In genomic region chr7:98839312-98839711, GRCm38 (mm10) we compare ENCODE assay signal across 9 mouse cellular contexts. TPM values are rescaled to one million over a fixed set of nuclear protein-coding genes. Genes with fewer than 3 reads are reported as not detected.
A peak's percentile ranks its signal among the peaks of the same experiment; 100 is the strongest.
DNase-seq lines count a peak whose midpoint lies in the region; ATAC-seq and TF ChIP-seq lines count a peak whose summit lies in the region.
"Had no signal": no experiment of that assay in that cellular context is flagged by ENCODE, and none has a peak within 500 bp of the region (broad histone marks: within the 10 kb centered on the region; RNA-seq: fewer than 3 reads in every experiment).

No protein-coding gene starts in this region.

- no peak overlapping the region for H3K27ac ChIP-seq in kidney, embryonic 16.5 days (ENCODE audit: low read length)
- H3K27ac ChIP-seq in embryonic fibroblast, embryonic 13.5 days (ENCODE audit: insufficient read depth, low read length), result no peak overlapping the region
- peak overlapping the region; percentile 81 for H3K27ac ChIP-seq in limb, embryonic 10.5 days
- no peak overlapping the region for H3K27ac ChIP-seq in neural tube, embryonic 13.5 days (replicated peaks)

- peaks cover 73% of the 10 kb centered on the region for H3K4me1 ChIP-seq in kidney, embryonic 16.5 days (ENCODE audit: insufficient read depth, low read length)
- no peaks in the 10 kb centered on the region for H3K4me1 ChIP-seq in embryonic fibroblast, embryonic 13.5 days (ENCODE audit: control insufficient read depth, insufficient read depth, low read length)
- peaks cover 100% of the 10 kb centered on the region for H3K4me1 ChIP-seq in limb, embryonic 10.5 days
- peaks cover 70% of the 10 kb centered on the region for H3K4me1 ChIP-seq in neural tube, embryonic 13.5 days (replicated peaks)

- no peaks in the 10 kb centered on the region for H3K9me3 ChIP-seq in kidney, embryonic 16.5 days (ENCODE audit: low read length)
- H3K9me3 ChIP-seq in limb, embryonic 10.5 days (replicated peaks), result no peaks in the 10 kb centered on the region
- no peaks in the 10 kb centered on the region for H3K9me3 ChIP-seq in neural tube, embryonic 13.5 days

- 5% methylated on average over 12 of the region's 12 CpGs for WGBS in kidney, embryonic 16.5 days
- WGBS in limb, embryonic 10.5 days, result 1% methylated on average over 12 of the region's 12 CpGs
- 2% methylated on average over 12 of the region's 12 CpGs for WGBS in neural tube, embryonic 13.5 days

- H3K27me3 ChIP-seq in kidney, embryonic 16.5 days (ENCODE audit: insufficient read depth, low read length), result peaks cover 60% of the 10 kb centered on the region
- H3K27me3 ChIP-seq in limb, embryonic 10.5 days (ENCODE audit: low read depth, poor library complexity, severe bottlenecking), result peaks cover 100% of the 10 kb centered on the region
- peaks cover 85% of the 10 kb centered on the region for H3K27me3 ChIP-seq in neural tube, embryonic 13.5 days

- H3K36me3 ChIP-seq in kidney, embryonic 16.5 days (ENCODE audit: insufficient read depth, low read length), result no peaks in the 10 kb centered on the region
- H3K36me3 ChIP-seq in limb, embryonic 10.5 days, result no peaks in the 10 kb centered on the region
- H3K36me3 ChIP-seq in neural tube, embryonic 13.5 days, result no peaks in the 10 kb centered on the region

- H3K4me3 ChIP-seq in kidney, embryonic 16.5 days (ENCODE audit: low read length), result peak overlapping the region; percentile 70
- H3K4me3 ChIP-seq in embryonic fibroblast, embryonic 13.5 days (ENCODE audit: insufficient read depth, low read length), result peak overlapping the region; percentile 44
- peak overlapping the region; percentile 67 for H3K4me3 ChIP-seq in limb, embryonic 10.5 days
- H3K4me3 ChIP-seq in neural tube, embryonic 13.5 days, result peak overlapping the region; percentile 50

- TF ChIP-seq CTCF in embryonic fibroblast, embryonic 13.5 days (IDR thresholded peaks at IDR 0.05; ENCODE audit: borderline replicate concordance, insufficient read depth, low read length), result no peak

- H3K9ac ChIP-seq in kidney, embryonic 16.5 days (replicated peaks; ENCODE audit: low read length), result peak overlapping the region; percentile 70
- H3K9ac ChIP-seq in neural tube, embryonic 13.5 days, result peak overlapping the region; percentile 70

- no peak for TF ChIP-seq POLR2A in embryonic fibroblast, embryonic 13.5 days (IDR thresholded peaks at IDR 0.05; ENCODE audit: low read depth, low read length)

- ATAC-seq in kidney, embryonic 16.5 days (ENCODE audit: low FRiP score, low TSS enrichment), result no peak
- ATAC-seq in neural tube, embryonic 13.5 days (ENCODE audit: low read depth), result no peak

- DNase-seq in kidney, postnatal 14 days, result no peak
- DNase-seq in limb, embryonic 10.5 days (ENCODE audit: low spot score), result no peak
- DNase-seq in spleen, adult 12 weeks (ENCODE audit: low spot score), result no peak
- DNase-seq in thymus, adult 18-20 months, result no peak
- no peak for DNase-seq in adipocyte (ENCODE audit: low spot score)
- DNase-seq: layer of hippocampus, adult 9-11 months had no signal

- peak overlapping the region; percentile 97 for H3K4me2 ChIP-seq in kidney, embryonic 16.5 days (replicated peaks; ENCODE audit: low read depth, low read length)
- peak overlapping the region; percentile 93 for H3K4me2 ChIP-seq in neural tube, embryonic 13.5 days

RNA-seq across cellular contexts. Expression of gene Wnt11, which starts 4.4 kb away (rescaled TPM):
- 32.4 and 33.3 TPM in 2 replicates for polyA plus RNA-seq in kidney, embryonic 16.5 days (2015; fragmentation: Nextera tagmentation; extraction: Ambion mirVana)
- polyA plus RNA-seq in embryonic fibroblast, embryonic 13.5 days (2011; ENCODE audit: insufficient read length, low read depth, missing spikeins), result 3.2 and 4.0 TPM in 2 replicates
- polyA plus RNA-seq in limb, embryonic 10.5 days (2016; fragmentation: Nextera tagmentation; extraction: Ambion mirVana), result 10.3 and 19.3 TPM in 2 replicates
- 2.3 and 5.2 TPM in 2 replicates for polyA plus RNA-seq in neural tube, embryonic 13.5 days (2015; fragmentation: Nextera tagmentation; extraction: Ambion mirVana)
